8 mouse cellular contexts compared by ENCODE assay signal in the genomic region with DNA sequence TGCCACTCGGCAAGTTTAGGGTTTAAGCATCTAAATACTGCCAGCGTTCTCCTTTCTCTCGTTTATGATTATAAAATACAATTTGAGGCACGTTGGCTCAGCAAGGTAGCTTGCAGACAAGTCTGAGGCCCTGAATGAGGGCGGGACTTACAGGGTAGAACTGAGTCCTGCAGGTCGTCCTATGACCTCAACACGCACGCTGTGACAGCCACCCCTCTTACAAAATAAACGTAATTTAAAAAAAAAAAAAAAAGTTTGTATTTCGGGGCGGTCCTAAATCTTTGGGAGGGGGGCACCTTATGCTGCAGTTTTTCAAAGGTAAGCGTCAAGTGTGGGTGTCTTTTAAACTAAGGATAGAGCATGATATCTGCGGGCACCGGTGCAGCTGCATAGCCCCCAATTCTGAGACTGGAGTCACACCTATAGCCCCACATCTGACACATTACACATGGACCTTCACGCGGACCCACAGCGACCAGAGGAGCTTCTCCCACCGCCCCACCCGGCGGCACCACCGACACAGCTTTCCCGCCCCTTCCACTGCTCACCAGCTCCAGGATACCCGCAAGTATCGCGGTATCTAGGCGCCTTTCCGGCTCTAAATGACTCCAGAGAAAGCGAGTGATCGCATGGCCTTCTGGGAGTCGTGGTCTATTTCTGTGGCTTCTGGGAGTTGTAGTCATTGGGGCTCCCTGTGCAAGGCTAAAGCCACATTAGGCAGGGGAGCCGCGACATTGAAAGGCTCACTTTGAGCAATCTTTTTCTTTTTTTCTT. TPM values are rescaled to one million over a fixed set of nuclear protein-coding genes. Genes with fewer than 3 reads are reported as not detected.
DNase-seq lines count a peak whose midpoint lies in the region; ATAC-seq and TF ChIP-seq lines count a peak whose summit lies in the region.

Ppcdc (minus strand) TSS at position 603 of the 774 bp plus-strand sequence.

- H3K4me2 ChIP-seq in hindbrain, embryonic 13.5 days, result peak within 1 kb of the TSS; percentile 65

- H3K27me3 ChIP-seq in Patski, result no peaks in the 10 kb centered on the region
- no peaks in the 10 kb centered on the region for H3K27me3 ChIP-seq in hindbrain, embryonic 13.5 days

- H3K4me1 ChIP-seq in hindbrain, embryonic 13.5 days (replicated peaks), result peaks cover 7% of the 10 kb centered on the region

- peak; percentile 78 for ATAC-seq in Patski
- ATAC-seq in hindbrain, embryonic 13.5 days (ENCODE audit: low FRiP score), result peak; percentile 96

- no peaks in the 10 kb centered on the region for H3K9me3 ChIP-seq in hindbrain, embryonic 13.5 days

- peaks cover 35% of the 10 kb centered on the region for H3K36me3 ChIP-seq in hindbrain, embryonic 13.5 days

- peak within 1 kb of the TSS; percentile 52 for H3K4me3 ChIP-seq in hindbrain, embryonic 13.5 days

- peak; percentile 91 for DNase-seq in Patski (ENCODE audit: low read depth, low spot score)
- peak; percentile 91 to 94 for DNase-seq in cerebellum, postnatal 14 days
- DNase-seq in frontal cortex, postnatal 14 days (ENCODE audit: low spot score in 2 of 2), result peak; percentile 88 to 91
- peak; percentile 82 to 83 for DNase-seq in layer of hippocampus, postnatal 25 days (ENCODE audit: extremely low spot score in 1 of 2, low spot score in 1 of 2)
- DNase-seq in lung, postnatal 25 days (ENCODE audit: low spot score), result peak; percentile 97
- peak; percentile 95 for DNase-seq in retina, embryonic 14.5 days (ENCODE audit: low spot score)
- peak; percentile 88 for DNase-seq in thymus, postnatal 4 days

- in situ Hi-C loops in Patski (cut with MboI; ENCODE audit: low pct_unique_long_range_greater_than_20kb), result loop anchor here (10.0 to 25.0 kb wide), 2 partner anchors 285 to 502 kb away; partner anchors contain the start of genes Commd4, Imp3 and Snx33

- 3% methylated on average over 32 of the region's 32 CpGs for WGBS in hindbrain, embryonic 13.5 days

- peak within 1 kb of the TSS; percentile 79 for H3K27ac ChIP-seq in hindbrain, embryonic 13.5 days

- CTCF ChIA-PET in Patski (lab: Charles Lee), result no interaction called here

- H3K9ac ChIP-seq in hindbrain, embryonic 13.5 days, result peak within 1 kb of the TSS; percentile 79

- no peak for TF ChIP-seq CTCF in Patski (IDR thresholded peaks at IDR 0.05)

- POLR2A ChIA-PET in Patski (lab: Charles Lee), result interaction anchor here (0.6 to 1.3 kb wide), 3 partner anchors 18 to 503 kb away, joined by 3 to 4 read pairs (median 3); no protein-coding TSS in a partner anchor

RNA-seq across cellular contexts. Expression of gene Ppcdc, which starts in this region (rescaled TPM):
- 35.2 TPM for polyA plus RNA-seq in Patski (2021)
- 25.6 and 26.0 TPM in 2 replicates for polyA plus RNA-seq in hindbrain, embryonic 13.5 days (2015; fragmentation: Nextera tagmentation; extraction: Ambion mirVana)
- total RNA-seq in layer of hippocampus, postnatal 25 days (2021), result 10 to 100 TPM; 11.5 to 17.4 TPM

Comparison
In these comparisons a context has a peak if more than half of its experiments do, and no peak if none do; other contexts are left out.
1. Peak in every context shown above with its lines: DNase-seq, ATAC-seq, H3K4me3 ChIP-seq and H3K27ac ChIP-seq.